Mouse (Mus musculus) neural tube, embryonic 15.5 days (tissue): Measurements from ENCODE around the gene Gm37240. TPM values are rescaled to one million over a fixed set of nuclear protein-coding genes. Genes with fewer than 3 reads are reported as not detected.

Experiments
- ATAC-seq: fragments of 200-750 bp; cut with Nextera tagmentation; 2 replicates; pipeline ENCODE4 v1.8.0; 2017; ENCODE audit warnings: mild to moderate bottlenecking, moderate TSS enrichment, moderate library complexity; ENCODE audit not compliant: low FRiP score
- H3K27ac ChIP-seq: fragments of 300-500 bp; sonication (generic); replicated peaks from 2 replicates; pipeline ENCODE4 v1.5.1; 2015; ENCODE audit warnings: mild to moderate bottlenecking, inconsistent platforms
- H3K27me3 ChIP-seq: fragments of 300-500 bp; sonication (generic); replicated peaks from 2 replicates; pipeline ENCODE4 v1.6.1; 2015; ENCODE audit warnings: inconsistent platforms
- H3K36me3 ChIP-seq: fragments of 300-500 bp; sonication (generic); 2 replicates; pipeline ENCODE4 v1.6.1; 2015; ENCODE audit warnings: inconsistent platforms
- H3K4me1 ChIP-seq: fragments of 300-500 bp; sonication (generic); 2 replicates; pipeline ENCODE4 v1.6.1; 2015; ENCODE audit warnings: inconsistent platforms
- H3K4me2 ChIP-seq: fragments of 300-500 bp; sonication (generic); 2 replicates; pipeline ENCODE4 v1.6.1; 2015; ENCODE audit warnings: inconsistent platforms, mild to moderate bottlenecking, moderate library complexity
- H3K4me3 ChIP-seq: fragments of 300-500 bp; sonication (generic); replicated peaks from 2 replicates; pipeline ENCODE4 v1.5.1; 2015; ENCODE audit warnings: mild to moderate bottlenecking, inconsistent platforms
- H3K9ac ChIP-seq: fragments of 300-500 bp; sonication (generic); replicated peaks from 2 replicates; pipeline ENCODE4 v1.6.1; 2015; ENCODE audit warnings: mild to moderate bottlenecking, inconsistent platforms
- H3K9me3 ChIP-seq: fragments of 300-500 bp; sonication (generic); replicated peaks from 2 replicates; pipeline ENCODE4 v1.6.1; 2016; ENCODE audit warnings: inconsistent platforms
- WGBS: fragments of 180-500 bp; shearing (Covaris S2); methylation state at CpG from one replicate; pipeline ENCODE4 v1.1.7; 2015; ENCODE audit warnings: mixed read lengths; 5-methylcytosine and 5-hydroxymethylcytosine counted together
- polyA plus RNA-seq: library from polyadenylated mRNA; unstranded; fragments of >200 nt; fragmentation: Nextera tagmentation; extraction: Ambion mirVana; gene quantifications from 2 replicates; pipeline ENCODE4 v1.2.1, GENCODE M21; 2015

Gm37240 gene
- polyA plus RNA-seq, 1 experiment from 2014 or later: 0.99 TPM

DNA sequence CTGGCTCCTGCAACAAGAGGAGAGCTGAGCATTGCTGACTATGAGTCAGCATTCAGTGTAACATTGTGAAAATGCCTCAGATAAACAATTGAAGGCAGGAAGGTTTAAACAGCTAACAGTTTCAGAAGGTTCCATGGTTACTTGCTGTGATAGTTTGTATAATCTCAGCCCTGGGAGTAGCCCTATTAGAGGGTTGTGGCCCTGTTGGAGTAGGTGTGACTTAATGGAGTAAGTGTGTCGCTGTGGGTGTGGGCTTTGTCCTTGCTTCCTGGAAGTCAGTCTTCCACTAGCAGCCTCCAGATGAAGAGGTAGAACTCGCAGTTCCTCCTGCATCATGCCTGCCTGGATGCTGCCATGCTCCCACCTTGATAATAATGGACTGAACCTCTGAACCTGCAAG is 430.3 kb downstream of the Gm37240 start:
- no peaks in the 10 kb centered on the region for H3K36me3 ChIP-seq
- no peak for ATAC-seq
- H3K27ac ChIP-seq: no peak overlapping the region
- no peak overlapping the region for H3K9ac ChIP-seq
- no peak overlapping the region for H3K4me3 ChIP-seq
- H3K4me1 ChIP-seq: no peaks in the 10 kb centered on the region
- H3K9me3 ChIP-seq: no peaks in the 10 kb centered on the region
- WGBS: 90% methylated on average over 2 of the region's 2 CpGs
- no peaks in the 10 kb centered on the region for H3K27me3 ChIP-seq
- H3K4me2 ChIP-seq: no peak overlapping the region

DNA sequence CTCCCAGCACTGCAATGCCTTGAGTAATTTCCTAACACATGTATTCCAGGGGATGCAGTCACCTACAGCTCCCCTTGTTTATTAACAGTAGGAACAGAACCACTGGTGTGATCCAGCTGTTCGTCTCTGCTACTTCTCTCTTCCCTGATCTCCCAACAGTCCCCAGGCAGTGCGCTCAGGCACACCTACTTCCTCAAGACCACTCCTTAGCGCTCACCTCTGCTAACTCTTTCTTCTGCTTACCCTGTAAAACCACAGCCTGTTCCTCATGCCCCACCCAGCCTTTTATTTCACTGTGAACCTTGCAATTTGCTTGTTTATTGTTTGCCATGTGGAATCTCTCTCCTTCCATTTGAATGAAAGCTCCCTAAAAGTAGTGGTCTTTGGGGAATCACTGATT is 431.9 kb downstream of the Gm37240 start:
- H3K36me3 ChIP-seq: no peaks in the 10 kb centered on the region
- H3K4me2 ChIP-seq: no peak overlapping the region
- no peaks in the 10 kb centered on the region for H3K4me1 ChIP-seq
- no peak for ATAC-seq
- no peaks in the 10 kb centered on the region for H3K9me3 ChIP-seq
- WGBS: 71% methylated on average over 3 of the region's 3 CpGs
- no peaks in the 10 kb centered on the region for H3K27me3 ChIP-seq
- H3K27ac ChIP-seq: no peak overlapping the region
- H3K4me3 ChIP-seq: no peak overlapping the region
- no peak overlapping the region for H3K9ac ChIP-seq

DNA sequence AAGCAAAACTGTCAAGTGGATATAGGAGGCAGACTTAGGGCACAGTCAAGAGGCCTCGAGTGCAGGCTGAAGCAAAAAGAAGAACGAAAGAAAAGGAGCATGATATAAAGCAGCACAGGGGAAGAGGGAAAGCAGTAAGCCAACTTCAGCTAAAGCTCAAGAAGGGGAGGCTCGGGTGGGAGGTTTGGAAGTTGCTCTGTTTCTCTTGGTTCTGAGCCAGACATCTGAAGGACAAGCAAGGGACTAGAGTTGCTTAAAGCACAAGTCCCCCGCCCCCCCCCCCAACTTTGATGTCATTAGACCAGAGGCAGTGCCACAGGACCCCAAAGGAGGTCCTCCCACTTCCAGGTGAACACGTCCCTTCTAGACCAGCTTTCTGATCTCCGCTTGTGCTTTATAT is 433.3 kb downstream of the Gm37240 start:
- Histone ChIP-seq H3K9ac (no peak overlapping the region), H3K27ac (no peak overlapping the region), H3K4me2 (no peak overlapping the region), H3K9me3 (no peaks in the 10 kb centered on the region), H3K4me3 (no peak overlapping the region), H3K27me3 (no peaks in the 10 kb centered on the region), H3K4me1 (peaks cover 8% of the 10 kb centered on the region; the same call in 1 of the 2 replicates), H3K36me3 (no peaks in the 10 kb centered on the region)
- 77% methylated on average over 6 of the region's 6 CpGs for whole genome bisulfite sequencing
- ATAC-seq: no peak

DNA sequence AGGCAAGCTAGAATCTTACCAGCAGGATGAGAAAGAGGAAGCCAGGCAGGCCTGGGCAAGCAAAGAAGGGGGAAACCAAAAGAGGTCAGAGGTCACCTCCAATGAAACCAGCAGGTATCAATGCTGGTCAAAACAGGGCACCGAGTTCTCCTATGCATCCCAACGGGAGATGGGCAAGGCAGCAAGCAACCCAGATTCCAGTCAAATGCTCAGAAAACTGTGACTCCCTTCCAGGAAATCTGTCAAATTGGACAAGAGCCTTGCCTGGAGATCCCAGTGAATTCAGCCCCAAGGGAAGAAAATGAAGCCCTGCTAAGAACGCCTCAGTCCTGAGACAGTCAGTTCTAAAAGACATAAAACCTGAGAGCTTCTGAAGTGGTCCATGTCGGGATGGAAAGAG is 437.9 kb downstream of the Gm37240 start:
- no peak overlapping the region for H3K27ac ChIP-seq
- no peak overlapping the region for H3K4me3 ChIP-seq
- H3K9me3 ChIP-seq: no peaks in the 10 kb centered on the region
- 72% methylated on average over 4 of the region's 4 CpGs for WGBS
- no peak overlapping the region for H3K9ac ChIP-seq
- no peak for ATAC-seq
- H3K36me3 ChIP-seq: no peaks in the 10 kb centered on the region
- H3K27me3 ChIP-seq: no peaks in the 10 kb centered on the region
- no peak overlapping the region for H3K4me2 ChIP-seq
- H3K4me1 ChIP-seq: peaks cover 8% of the 10 kb centered on the region; the same call in 1 of the 2 replicates

DNA sequence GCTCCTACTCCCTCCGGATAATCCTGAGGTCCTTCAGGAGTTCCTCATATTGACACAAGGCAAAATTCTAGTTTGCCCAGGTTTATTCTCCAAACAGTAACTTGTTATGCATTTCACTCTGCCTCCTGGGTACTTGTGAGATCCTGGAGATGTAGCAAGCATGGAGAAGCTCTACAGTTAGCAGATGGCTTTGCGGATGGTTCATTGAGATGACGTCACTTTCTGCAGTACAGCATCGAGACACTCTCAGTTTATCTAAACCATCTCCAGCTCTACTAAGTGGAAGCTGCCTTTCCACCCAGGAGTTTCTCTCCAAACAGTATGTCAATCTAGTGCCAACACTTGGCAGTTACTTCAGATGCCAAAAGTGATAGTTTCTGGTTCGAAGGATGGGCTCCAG is 444.5 kb downstream of the Gm37240 start:
- H3K36me3 ChIP-seq: no peaks in the 10 kb centered on the region
- ATAC-seq: no peak
- no peaks in the 10 kb centered on the region for H3K4me1 ChIP-seq
- H3K27ac ChIP-seq: no peak overlapping the region
- H3K4me3 ChIP-seq: no peak overlapping the region
- no peaks in the 10 kb centered on the region for H3K9me3 ChIP-seq
- WGBS: 96% methylated on average over 5 of the region's 5 CpGs
- H3K4me2 ChIP-seq: no peak overlapping the region
- H3K9ac ChIP-seq: no peak overlapping the region
- H3K27me3 ChIP-seq: no peaks in the 10 kb centered on the region

DNA sequence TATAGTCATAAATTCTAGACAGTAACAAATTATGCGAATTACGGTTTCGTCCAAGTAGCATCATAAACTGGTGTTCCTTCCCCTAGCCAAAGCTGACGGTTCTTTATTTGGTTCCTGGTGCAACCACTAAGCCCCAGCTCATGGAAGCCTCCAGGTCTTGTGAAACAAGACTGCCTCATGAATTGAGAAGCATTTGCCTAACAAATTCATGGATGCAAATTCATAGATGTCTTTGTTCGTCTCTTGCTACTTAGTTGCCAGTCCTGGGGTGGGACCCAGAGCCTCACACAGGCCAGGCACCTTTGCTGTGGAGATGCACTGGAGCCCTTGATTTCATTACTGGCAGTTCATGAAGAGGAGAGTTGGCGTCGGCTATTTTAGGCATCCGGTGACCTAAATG is 445.1 kb downstream of the Gm37240 start:
- Histone ChIP-seq H3K27ac (no peak overlapping the region), H3K9me3 (no peaks in the 10 kb centered on the region), H3K4me3 (no peak overlapping the region), H3K9ac (no peak overlapping the region), H3K27me3 (no peaks in the 10 kb centered on the region), H3K4me1 (no peaks in the 10 kb centered on the region), H3K36me3 (no peaks in the 10 kb centered on the region), H3K4me2 (no peak overlapping the region)
- ATAC-seq: no peak
- WGBS: 89% methylated on average over 8 of the region's 8 CpGs

DNA sequence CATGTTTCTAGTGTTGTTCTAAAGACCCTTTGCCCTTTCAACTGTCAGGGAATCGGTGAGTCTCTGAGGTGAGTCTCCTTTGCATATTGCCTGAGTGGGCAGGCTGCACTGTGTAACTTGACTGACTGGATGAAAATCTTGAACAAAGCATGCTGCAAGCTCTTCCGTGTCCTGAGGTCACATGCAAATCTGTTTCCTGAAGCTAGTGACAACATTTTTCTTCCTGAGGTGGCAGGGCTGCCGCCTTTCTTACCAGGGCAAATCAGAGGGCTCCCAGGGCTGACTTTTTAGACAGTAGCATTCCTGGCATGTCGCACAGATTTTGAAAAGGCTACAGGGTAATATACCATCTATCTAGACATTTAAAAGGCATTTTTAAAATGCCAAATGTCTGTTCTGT is 451.9 kb downstream of the Gm37240 start:
- H3K36me3 ChIP-seq: no peaks in the 10 kb centered on the region
- no peaks in the 10 kb centered on the region for H3K9me3 ChIP-seq
- ATAC-seq: no peak
- peaks cover 13% of the 10 kb centered on the region for H3K4me1 ChIP-seq
- WGBS: 41% methylated on average over 4 of the region's 4 CpGs
- no peak overlapping the region for H3K4me3 ChIP-seq
- peak overlapping the region; percentile 48; the same call in 1 of the 2 replicates for H3K27ac ChIP-seq
- no peaks in the 10 kb centered on the region for H3K27me3 ChIP-seq
- no peak overlapping the region for H3K4me2 ChIP-seq
- H3K9ac ChIP-seq: no peak overlapping the region

DNA sequence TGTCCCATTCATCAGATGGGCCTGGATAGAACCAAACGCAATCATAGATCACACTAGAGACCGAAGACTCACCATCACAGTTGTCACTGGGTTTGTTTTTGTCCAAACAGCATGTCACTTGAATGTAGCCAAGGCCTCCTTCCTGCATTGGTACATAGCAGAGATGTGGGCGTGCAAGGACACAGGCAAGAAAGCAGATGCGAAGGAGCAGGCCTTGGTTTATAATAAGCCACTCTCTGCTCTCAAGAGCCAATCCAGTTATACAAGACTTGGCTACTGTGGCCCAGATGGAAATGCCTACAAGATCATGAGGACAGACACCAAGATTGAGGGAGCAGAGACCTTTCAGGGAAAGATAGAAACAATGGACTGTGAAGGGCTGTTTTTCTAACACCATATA is 456.1 kb downstream of the Gm37240 start:
- Histone ChIP-seq H3K27ac (no peak overlapping the region), H3K9ac (no peak overlapping the region), H3K27me3 (no peaks in the 10 kb centered on the region), H3K4me1 (peaks cover 12% of the 10 kb centered on the region), H3K9me3 (no peaks in the 10 kb centered on the region), H3K36me3 (no peaks in the 10 kb centered on the region), H3K4me2 (no peak overlapping the region), H3K4me3 (no peak overlapping the region)
- no peak for ATAC-seq
- 95% methylated on average over 4 of the region's 4 CpGs for WGBS

DNA sequence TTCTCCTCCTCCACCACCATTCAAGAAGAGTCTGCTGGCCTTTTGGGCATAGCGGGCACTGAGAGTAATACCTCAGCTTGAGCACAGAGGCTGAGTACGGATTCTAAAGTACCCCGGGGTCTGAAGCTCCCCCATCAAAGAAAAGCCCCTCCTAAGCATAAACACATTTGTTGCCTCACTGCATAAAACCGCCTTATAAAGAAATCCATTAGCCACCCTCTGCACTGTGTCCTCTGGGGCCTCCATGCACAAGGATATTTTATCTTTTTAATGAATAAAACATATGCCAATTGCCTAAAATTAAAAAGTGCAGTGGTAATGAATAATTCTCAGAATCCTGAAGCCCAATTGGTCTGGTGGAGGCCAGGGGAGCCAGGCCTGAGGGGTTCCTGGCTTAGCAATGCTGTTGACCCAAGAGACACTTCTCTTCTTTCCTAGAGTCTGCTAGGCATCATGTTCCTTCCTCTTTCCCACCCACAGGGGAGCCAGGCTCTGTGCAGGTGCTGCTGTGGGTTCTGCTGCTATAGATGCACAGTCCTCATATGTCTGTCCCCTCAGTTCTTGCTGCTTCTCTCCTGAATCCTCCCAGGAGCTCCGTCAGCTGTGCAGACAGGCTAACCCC is 463.8 kb downstream of the Gm37240 start:
- peaks cover 5% of the 10 kb centered on the region; the same call in 1 of the 2 replicates for H3K4me1 ChIP-seq

DNA sequence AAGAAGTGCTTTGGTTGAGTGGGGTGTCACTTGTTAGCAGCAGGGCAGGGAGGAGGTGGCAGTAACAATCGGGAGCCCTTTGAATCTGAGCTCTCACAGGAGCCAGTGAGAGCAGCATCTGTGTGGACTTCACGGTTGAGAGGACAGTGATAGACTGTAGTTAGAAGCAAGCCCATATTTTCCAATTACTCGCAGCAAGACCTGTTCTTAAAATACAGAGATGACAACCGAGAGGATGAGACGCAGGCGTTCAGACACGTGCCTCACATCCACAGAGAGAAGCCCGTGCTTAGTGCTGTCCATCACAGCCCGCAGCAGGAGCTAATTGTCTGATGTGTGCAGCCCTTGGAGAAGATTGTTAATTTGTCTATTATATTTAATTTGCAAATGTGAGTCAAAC is 465.9 kb downstream of the Gm37240 start:
- H3K4me1 ChIP-seq: peaks cover 5% of the 10 kb centered on the region; the same call in 1 of the 2 replicates
- ATAC-seq: no peak
- H3K9ac ChIP-seq: no peak overlapping the region
- H3K4me2 ChIP-seq: no peak overlapping the region
- no peaks in the 10 kb centered on the region for H3K9me3 ChIP-seq
- no peak overlapping the region for H3K4me3 ChIP-seq
- 77% methylated on average over 9 of the region's 9 CpGs for WGBS
- H3K27me3 ChIP-seq: no peaks in the 10 kb centered on the region
- H3K36me3 ChIP-seq: no peaks in the 10 kb centered on the region
- H3K27ac ChIP-seq: no peak overlapping the region

More for the DNA sequence above, 463.8 kb downstream of the Gm37240 start:
- Histone ChIP-seq H3K27ac (no peak overlapping the region), H3K36me3 (no peaks in the 10 kb centered on the region), H3K27me3 (no peaks in the 10 kb centered on the region), H3K4me3 (no peak overlapping the region), H3K9me3 (no peaks in the 10 kb centered on the region), H3K4me2 (no peak overlapping the region), H3K9ac (no peak overlapping the region)
- 54% methylated on average over 5 of the region's 5 CpGs for WGBS
- no peak for ATAC-seq

DNA sequence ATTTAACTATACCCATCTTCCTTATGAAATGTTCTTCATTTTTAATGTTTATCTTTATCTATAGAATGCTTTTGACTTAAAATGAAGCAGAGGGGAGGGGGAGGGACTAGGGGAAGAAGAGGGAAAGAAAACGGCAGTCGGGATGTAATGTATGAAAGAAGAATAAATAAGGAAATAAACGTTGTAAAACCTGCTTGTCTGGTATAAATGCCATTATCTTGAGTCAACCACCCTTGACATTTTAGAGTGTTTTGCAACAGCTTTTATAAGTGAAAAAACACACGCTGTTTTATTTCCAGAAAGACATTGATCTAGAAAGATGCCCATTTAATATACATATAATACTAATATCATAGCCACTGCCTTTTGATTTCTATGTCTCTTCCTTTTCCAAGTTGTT is 469.7 kb downstream of the Gm37240 start:
- no peaks in the 10 kb centered on the region for H3K9me3 ChIP-seq
- 76% methylated on average over 4 of the region's 4 CpGs for WGBS
- no peak for ATAC-seq
- H3K4me1 ChIP-seq: no peaks in the 10 kb centered on the region
- no peaks in the 10 kb centered on the region for H3K27me3 ChIP-seq
- H3K4me2 ChIP-seq: no peak overlapping the region
- no peak overlapping the region for H3K4me3 ChIP-seq
- H3K9ac ChIP-seq: no peak overlapping the region
- H3K36me3 ChIP-seq: no peaks in the 10 kb centered on the region
- no peak overlapping the region for H3K27ac ChIP-seq

DNA sequence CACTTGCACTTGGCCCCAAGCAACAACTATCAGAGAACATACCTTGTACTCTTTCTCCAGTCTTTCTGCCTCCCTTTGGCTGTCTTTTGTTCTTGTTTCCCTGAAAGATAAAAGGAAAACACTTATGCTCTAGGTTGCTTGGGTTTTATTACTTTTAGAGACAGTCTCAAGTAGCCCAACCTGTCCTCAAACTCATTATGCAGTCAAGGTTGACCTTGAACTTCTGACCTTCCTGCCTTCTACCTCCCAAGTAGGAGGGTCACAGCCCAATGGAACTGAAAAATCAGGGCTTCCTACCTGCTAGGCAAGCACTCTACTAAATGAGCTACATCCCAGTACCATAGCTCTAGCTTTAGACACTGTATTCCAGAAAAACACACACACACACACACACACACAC is 488.5 kb downstream of the Gm37240 start:
- Histone ChIP-seq H3K4me1 (no peaks in the 10 kb centered on the region), H3K4me2 (no peak overlapping the region), H3K36me3 (no peaks in the 10 kb centered on the region), H3K4me3 (no peak overlapping the region), H3K27me3 (no peaks in the 10 kb centered on the region), H3K9ac (no peak overlapping the region), H3K9me3 (no peaks in the 10 kb centered on the region), H3K27ac (no peak overlapping the region)
- no peak for ATAC-seq

DNA sequence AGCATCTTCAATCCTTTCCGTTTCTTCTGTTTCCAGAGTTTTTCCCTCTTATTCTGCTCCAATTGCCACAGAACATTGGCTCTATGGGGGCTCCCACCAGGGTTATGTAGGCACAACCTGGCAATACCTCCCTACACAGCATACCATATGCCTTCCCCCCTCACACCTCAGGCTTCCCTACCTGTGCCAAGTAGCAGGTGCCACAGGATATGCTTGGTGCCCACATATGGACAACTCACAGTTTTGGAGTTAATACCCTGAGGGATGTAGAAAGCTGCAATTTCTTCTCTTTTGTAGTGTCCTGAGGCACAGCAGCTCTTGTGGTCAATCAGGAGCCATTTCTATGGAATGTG is 488.9 kb downstream of the Gm37240 start:
- 90% methylated on average over 1 of the region's 1 CpGs for WGBS
- Histone ChIP-seq H3K4me3 (no peak overlapping the region), H3K27me3 (no peaks in the 10 kb centered on the region), H3K27ac (no peak overlapping the region), H3K4me2 (no peak overlapping the region), H3K9me3 (no peaks in the 10 kb centered on the region), H3K9ac (no peak overlapping the region), H3K36me3 (no peaks in the 10 kb centered on the region), H3K4me1 (no peaks in the 10 kb centered on the region)
- ATAC-seq: no peak
